Mouse (Mus musculus): ENCODE measurements around the gene Casp6.

Casp6 gene

GRCm38 (mm10) chr3:129901271-129901809 is at the start of gene Casp6:
Gene Casp6, plus strand, starts transcription at chr3:129901425.
- peak; percentile 95 for DNase-seq (ENCODE audit: low spot score)

DNA sequence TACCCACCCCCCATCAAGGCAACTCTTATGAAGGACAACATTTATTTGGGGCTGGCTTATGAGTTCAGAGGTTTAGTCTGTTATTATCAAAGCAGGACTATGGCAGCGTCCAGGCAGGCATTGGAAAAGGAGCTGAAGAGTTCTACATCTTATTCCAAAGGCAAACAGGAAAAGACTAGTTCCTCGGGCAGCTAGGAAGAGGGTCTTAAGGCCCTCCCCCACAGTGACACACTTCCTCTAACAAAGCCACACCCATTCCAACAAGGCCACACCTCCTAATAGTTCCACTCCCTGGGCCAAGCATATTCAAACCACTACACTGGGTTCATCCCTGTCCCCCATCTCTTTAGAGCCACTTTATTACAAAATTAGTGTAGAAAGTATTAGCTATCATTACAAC is 38.6 kb upstream of the Casp6 start:
- DNase-seq (ENCODE audit: low spot score), result no peak

GRCm38 (mm10) chr3:129863698-129864097 is 37.5 kb upstream of the Casp6 start:
- DNase-seq (ENCODE audit: low spot score), result no peak

GRCm38 (mm10) chr3:129877327-129877726 is 23.9 kb upstream of the Casp6 start:
- no peak for DNase-seq (ENCODE audit: low spot score)

DNA sequence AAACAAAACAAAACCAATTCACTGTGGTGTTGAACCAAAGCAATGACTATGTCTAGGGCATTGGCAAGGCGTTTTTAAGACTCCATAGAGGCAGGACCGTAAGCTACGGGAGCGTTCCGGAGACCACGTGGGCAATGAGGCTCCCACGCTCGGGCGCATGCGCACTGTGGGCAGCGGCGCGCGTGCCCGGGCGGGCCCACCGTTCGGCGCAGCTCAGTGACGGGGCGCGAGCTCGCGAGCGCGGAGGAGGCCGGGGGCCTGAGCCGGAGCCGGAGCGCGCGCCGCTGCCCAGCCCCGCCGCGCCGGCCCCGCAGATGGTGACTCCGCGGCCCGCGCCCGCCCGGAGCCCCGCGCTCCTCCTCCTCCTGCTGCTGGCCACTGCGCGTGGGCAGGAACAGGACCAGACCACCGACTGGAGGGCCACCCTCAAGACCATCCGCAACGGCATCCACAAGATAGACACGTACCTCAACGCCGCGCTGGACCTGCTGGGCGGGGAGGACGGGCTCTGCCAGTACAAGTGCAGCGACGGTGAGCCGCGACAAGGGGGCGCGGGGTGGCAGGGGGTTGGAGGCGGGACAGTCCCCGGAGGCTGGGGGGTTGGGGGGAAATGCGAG is 22.7 kb upstream of the Casp6 start, which contains the start of gene Pla2g12a:
Pla2g12a (plus strand) TSS at position 202 of the 617 bp plus-strand sequence.
- DNase-seq (ENCODE audit: low spot score), result peak; percentile 83

DNA sequence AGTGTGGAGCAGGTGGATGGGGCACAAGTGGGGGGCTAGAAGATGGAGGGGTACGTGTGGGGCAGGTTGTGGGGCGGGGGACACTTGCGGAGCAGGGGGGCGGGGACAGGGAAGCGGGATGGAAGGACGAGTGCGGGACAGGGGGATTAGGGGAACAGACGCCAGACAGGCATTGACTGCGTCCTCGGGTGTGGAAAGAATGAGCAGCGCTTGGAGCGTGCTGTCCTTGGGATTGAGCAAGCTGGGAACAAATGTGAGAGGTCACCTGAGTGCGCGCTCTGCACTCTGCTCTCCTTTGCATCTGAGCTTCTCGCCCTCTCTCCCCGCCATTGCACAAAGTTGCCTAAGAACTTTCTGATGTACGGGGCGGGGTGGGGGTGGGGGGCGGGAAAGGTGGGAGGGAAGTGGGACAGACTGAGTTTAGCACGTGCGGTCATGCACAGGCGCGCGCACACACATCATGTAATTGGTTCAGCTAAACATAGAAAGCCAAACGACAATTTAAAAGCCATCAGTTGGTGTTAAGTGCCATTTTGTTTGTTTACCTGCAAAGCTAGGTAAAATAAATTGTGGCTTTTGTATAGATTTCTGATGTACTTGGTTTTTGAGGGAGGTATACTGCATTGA is 22.0 kb upstream of the Casp6 start:
- DNase-seq (ENCODE audit: low spot score), result peak; percentile 82

DNA sequence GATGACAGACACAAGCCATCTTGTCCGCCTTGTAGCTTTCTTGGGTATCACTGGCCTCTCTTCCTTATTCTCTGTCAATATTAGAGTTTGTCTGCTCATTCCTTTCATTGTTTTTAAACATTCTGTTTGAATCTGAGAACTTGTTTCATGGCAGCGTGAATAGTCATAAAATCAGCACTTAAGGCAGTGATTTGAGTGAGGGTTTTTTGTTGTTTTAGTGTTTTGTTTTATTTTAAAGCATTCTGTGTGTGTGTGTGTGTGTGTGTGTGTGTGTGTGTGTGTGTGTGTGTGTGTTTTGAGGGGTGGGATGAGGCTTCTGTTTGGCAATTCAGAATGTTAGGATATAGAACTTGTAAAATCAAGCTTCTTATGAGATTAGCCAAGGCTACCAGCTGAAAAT is 21.3 kb upstream of the Casp6 start:
- no peak for DNase-seq (ENCODE audit: low spot score)

GRCm38 (mm10) chr3:129880925-129881593 is 20.2 kb upstream of the Casp6 start:
- DNase-seq (ENCODE audit: low spot score), result no peak

GRCm38 (mm10) chr3:129885577-129885976 is 15.6 kb upstream of the Casp6 start:
- no peak for DNase-seq (ENCODE audit: low spot score)

DNA sequence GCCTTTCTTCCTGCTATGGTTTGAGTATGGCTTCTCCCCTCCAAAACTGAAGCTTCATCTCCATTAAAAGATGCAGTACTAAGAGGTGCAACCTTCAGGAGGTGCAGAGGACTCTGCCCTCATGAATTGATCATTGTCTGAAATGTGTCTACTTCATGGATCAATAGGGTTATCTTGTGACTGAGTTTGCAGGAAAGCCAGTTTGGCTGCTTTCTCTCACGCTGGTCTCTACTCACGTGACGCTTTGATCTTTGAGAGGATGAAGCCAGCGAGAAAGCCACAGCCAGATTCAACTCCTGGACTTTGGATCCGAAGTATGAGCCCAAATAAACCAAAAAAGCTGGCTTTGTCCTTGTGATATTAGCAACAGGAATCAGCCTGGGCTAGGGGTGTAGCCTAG is 14.8 kb upstream of the Casp6 start:
- peak; percentile 75 for DNase-seq (ENCODE audit: low spot score)

DNA sequence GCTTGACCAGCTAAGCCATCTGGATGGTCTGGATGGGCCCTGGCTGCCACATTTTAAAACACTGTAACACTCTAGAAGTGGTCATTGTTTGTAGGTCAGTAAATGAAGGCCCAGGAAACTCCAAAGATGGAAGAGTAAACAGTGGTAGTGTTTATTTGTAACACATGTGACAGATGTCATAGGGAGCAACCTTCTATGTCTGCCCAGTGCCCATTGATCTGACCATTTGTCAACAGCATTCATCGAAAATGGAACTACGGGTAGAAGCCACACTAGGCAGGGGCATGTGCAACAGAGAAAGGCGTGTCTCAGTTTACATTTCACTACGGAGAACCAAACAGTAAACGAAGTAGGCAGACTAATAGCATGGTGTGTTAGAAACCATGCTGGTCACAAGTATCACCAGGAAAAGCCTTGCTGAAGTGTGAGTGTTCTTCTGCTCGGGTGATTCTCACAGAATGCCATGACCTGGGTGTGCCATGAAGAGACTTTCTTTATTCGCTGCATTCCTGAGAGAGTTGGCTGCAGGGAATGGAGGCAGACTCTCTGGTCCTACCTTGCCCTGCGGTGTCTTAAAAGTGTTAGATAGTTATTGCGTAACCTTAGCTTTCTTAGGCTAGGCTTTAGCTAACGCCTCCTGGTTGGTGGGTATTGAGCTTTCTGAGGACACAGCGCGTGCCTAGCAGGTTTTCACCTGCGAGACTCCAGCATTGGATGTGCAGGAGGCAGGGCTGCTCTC is 13.3 kb upstream of the Casp6 start:
- DNase-seq (ENCODE audit: low spot score), result peak; percentile 30

GRCm38 (mm10) chr3:129892003-129892402 is 9.2 kb upstream of the Casp6 start:
- DNase-seq (ENCODE audit: low spot score), result no peak

- no peak for DNase-seq (ENCODE audit: low spot score)
These were observed 8.1 kb upstream of the Casp6 start for GRCm38 (mm10) chr3:129893143-129893542.

DNA sequence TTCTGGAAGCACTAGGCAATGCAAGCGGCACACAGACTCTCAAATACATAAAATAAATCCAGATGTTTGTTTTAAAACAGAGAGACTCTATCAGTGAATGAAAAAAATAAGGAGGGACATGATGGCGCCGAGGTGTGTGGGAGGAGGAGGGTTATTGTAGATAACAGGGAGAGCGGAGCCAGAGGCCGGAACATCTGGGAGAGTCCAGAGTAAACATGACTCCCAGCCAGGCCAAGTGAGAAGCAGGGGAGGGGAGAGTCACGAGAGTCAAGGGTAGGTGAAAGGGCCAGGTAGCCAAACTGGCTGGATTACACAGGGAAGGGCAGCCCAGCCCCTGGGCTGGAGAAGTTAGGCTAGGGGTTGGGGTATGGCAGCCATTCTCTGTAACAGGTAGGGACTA is 4.6 kb upstream of the Casp6 start:
- DNase-seq (ENCODE audit: low spot score), result peak; percentile 69

DNA sequence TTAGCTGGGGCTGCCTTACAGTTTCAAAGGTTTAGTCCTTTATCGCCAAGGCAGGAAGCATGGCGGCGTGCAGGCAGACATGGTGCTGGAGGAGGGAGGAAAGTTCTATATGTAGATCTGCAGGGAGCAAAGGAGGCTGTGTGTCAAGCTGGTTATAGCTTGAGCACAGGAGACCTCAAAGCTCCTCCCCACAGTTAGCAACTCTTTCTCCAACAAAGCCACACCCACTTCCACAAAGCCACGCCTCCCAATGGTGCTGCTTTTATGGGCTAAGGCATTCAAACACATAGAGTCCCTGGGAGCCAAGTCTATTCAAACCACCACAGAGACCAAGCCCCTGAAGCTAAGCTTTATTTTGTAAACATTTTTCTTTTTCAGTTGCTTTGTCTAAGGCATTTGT is 2.3 kb upstream of the Casp6 start:
- no peak for DNase-seq (ENCODE audit: low spot score)

DNA sequence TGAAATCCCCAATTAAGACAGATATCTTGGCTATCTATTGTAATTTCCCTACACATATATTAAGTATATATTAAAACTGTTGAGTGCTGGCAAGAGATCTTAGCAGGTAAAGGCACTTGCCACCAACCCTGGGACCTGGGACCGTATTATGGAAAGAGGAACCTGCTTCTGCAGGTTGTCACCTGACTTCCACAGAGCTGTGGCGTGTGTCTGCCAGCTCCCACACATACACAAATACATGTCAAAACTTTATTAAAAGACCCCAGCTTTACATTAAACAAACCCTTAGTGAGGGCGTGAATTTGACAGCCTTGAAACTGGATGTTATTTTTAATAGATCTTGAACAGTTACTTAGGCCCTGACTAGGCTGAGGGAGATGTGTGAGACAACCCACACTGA is 2.1 kb downstream of the Casp6 start:
- DNase-seq (ENCODE audit: low spot score), result no peak

DNA sequence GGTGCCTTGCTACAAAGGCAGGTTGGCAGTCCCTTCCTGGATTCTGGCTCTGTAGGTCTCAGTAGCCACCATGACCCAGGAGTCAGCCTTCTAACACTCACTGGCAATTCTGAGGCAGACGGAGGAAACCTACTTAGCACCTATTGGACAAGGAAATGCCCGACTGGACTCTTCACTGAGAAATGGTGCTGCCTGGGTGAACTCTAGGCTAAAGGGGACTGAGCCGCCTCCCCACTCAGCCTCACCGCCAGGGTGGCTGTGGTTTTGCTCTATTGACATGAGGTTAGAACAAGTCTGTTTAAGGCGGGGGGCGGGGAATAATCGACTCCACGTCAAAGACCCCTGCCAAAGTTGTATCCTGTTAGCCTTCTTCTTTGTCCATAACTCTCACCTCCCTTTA is 2.6 kb downstream of the Casp6 start:
- no peak for DNase-seq (ENCODE audit: low spot score)

- DNase-seq (ENCODE audit: low spot score), result no peak
These were observed 3.3 kb downstream of the Casp6 start for GRCm38 (mm10) chr3:129904381-129905132.

DNA sequence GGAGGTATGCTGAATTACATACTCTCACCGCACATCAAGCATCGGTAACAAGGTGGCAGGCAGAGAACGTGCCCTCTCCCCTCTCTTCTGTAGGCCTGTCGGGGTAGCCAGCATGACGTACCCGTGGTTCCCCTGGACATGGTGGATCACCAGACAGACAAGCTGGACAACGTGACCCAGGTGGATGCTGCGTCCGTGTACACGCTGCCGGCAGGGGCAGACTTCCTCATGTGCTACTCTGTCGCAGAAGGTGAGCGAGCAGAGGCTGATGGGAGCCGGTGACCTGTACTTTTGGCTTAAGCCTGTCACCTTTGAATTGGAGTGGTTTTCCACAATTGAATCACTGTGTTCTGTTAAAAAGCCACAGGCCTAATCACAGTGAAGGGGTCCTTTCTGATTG is 10.8 kb downstream of the Casp6 start:
- no peak for DNase-seq (ENCODE audit: low spot score)

- DNase-seq (ENCODE audit: low spot score), result no peak
These were observed 12.0 kb downstream of the Casp6 start for GRCm38 (mm10) chr3:129913241-129913640.

GRCm38 (mm10) chr3:129917424-129917823 is 16.2 kb downstream of the Casp6 start:
- DNase-seq (ENCODE audit: low spot score), result no peak

- peak; percentile 39 for DNase-seq (ENCODE audit: low spot score)
These were observed 17.2 kb downstream of the Casp6 start for GRCm38 (mm10) chr3:129918434-129918833.

Data from yolk sac, embryonic 10.5 days (tissue).